Mouse (Mus musculus) lung, postnatal 0 days (tissue): ENCODE results near the gene Casc4.

Experiments used
- CTCF ChIP-seq: IDR thresholded peaks from 2 replicates; pipeline ENCODE4 v1.5.1; 2016; ENCODE audit warnings: antibody characterized with exemption, mild to moderate bottlenecking
- EP300 ChIP-seq: IDR thresholded peaks from 2 replicates; pipeline ENCODE4 v1.6.1; 2016; ENCODE audit warnings: antibody characterized with exemption, mild to moderate bottlenecking, control low read depth

DNA sequence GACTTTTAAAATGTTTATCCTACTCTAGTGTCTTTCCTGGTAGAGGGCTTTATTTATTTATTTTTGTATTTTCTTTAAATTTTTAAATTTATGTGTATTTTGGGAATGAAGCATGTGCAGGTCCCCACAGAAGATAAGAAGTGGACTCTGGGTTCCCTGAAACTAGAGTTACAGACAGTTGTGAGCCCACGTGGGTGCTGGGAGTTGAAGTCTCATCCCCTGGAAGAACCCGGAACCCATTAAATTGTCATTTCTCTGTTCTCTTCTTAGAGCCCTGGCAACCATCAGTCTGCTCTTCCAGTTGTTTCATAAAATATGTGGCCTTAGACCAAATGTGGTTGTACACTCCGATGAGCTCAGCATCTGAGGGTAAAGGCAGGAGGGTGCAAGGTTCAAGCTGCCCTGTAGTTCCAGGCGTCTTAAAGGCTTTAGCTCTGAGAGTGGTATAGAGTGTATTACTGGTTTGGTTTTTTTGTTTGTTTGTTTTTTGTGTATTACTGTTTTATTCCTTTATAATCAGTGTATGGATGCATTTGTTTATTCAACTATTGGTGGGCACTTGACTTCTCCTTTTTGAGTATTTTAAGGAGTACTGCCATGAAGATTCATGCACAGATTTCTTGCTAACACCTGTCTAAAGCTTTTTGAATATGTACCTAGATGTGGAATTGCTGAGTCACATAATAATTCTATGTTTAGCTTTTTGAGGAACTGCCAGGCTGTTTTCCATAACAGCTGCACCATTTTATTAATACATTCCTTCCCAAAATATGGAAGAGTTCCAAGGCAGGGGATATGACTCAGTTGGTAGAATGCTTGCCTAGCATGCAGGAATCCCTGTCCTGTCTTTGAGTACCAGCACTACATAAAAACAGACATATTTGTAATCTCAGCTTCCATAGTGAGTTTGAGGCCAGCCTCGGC, 49.5 kb downstream of the Casc4 start:
- no peak for TF ChIP-seq CTCF
- peak; percentile 74 for TF ChIP-seq EP300
